Mouse (Mus musculus): ENCODE results near the gene Lrrc23.

Lrrc23 gene

DNA sequence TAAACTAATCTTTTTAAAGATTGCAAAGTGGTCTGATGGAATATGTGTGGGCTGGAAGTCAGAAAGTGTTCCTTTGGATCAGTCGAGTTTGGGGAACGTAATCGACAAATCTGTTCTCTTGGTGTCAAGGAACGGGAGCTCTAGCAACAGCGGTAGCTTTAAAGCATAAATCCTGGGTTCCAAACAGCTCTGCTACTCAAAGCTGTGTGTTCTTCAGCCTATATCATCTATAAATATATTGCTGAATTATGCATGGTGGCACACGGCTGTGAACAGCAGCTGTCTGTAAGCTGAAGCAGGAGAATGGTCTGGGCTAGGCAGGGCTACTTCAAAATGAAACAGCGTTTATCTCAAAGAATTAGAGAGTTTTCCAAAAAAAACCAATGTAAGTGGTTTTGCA lies 1.4 kb upstream of the Lrrc23 start:
- in situ Hi-C loops (cut with MboI; ENCODE audit: low pct_unique_long_range_greater_than_20kb in 1 of 2, low sequenced_read_pairs in 2 of 2, unreplicated experiment in 1 of 2) = no loop called here

DNA sequence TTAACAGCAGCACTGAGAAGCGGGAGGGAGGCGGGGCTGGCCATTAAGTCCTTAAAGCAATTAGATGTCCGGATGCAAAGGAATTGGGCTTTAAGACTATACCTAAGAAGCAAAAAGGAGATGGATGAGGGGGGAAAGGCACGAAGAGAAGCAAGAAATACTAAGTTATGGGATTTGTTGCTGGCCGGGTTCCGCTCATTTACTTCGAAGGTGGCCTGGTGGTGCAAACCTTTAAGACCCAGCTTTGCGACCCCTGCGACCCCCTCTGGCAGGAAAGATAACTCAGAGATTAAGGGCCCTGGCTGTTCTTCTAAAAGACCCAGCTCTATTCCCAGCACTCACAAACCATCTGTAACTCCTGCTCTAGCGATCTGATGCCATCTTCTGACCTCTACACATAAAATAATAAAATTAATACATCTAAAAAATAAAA lies 473 bp upstream of the Lrrc23 start:
- in situ Hi-C loops (cut with MboI; ENCODE audit: low pct_unique_long_range_greater_than_20kb in 1 of 2, low sequenced_read_pairs in 2 of 2, unreplicated experiment in 1 of 2) = no loop called here

DNA sequence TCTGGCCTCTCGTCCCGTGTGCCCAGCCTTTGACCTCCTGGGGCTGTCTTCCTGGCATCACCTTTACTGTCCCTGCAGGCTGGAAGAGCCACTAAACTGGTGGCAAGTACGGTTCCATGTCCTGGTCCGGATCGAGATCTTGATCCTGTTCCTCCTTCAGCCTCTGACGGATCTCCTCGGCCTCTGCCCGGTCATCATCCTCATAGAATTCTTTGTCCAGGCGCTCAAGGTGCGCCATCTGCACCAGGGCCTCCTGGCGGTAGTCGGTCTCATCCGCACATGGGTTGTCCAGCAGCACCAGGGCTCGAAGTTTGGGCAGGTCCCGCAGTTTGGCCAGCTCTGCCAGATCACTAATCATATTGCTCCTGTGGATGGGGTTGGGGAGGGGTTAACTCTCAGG lies 9.0 kb downstream of the Lrrc23 start:
- in situ Hi-C loops (cut with MboI; ENCODE audit: low pct_unique_long_range_greater_than_20kb in 1 of 2, low sequenced_read_pairs in 2 of 2, unreplicated experiment in 1 of 2) = loop anchor here in 1 of 2 experiments (25.0 kb wide), 1 partner anchor 283 kb away; the partner anchor contains the start of gene C1rl

DNA sequence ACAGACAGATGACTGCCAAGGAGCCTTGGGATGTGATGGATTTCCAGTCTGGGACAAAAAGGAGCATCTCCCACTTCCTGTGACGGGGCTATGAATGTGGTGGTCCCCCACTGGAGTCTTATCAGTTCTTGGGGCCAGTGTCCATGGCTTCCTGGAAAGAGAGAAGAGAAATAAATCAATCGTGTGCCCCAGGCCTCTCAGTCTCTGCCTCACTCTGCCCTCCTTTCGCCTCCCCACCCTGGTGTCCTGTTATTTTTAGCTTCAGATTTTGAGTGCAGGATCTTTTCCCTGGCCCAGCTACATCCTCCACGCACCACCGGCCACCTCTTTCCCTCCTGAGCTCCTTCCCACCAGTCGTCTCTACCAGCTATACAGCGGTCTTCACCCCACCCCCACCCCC lies 9.5 kb downstream of the Lrrc23 start:
- in situ Hi-C loops (cut with MboI; ENCODE audit: low pct_unique_long_range_greater_than_20kb in 1 of 2, low sequenced_read_pairs in 2 of 2, unreplicated experiment in 1 of 2) = loop anchor here in 1 of 2 experiments (25.0 kb wide), 1 partner anchor 283 kb away; the partner anchor contains the start of gene C1rl

DNA sequence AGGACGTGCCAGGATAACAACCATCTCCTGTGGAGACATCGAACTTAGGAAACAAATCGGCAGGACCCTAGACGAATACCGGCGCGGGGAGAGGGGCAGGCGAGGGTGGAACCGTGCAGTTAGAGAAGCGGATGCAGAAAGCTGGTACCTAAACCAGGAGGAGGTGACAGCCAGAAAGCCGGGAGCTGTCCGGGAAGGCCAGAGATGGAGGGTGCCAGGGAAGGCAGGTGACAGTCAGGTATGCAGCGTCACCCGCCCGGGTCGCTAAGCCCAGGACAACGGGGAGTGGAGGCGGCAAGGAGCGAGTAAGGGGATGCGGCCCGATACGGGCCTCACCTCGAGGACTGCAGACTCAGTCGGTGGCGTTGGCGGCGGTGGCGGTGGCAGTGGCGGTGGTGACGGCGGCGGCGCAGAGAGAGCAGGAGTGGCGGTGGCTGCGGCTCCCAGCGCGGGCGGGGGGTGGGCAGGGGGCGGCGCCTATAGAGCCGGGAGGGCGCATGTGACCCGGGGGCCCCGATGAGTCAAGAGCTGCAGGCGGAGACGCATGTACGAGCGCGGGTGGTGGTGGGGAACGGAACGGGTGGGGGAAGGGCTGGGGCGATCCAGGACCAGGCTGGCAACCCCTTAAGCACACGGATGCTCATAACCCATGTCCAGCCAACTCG lies 10.3 kb downstream of the Lrrc23 start, which contains the start of gene Eno2:
TSS of gene Eno2 (minus strand) at position 573 of the 665 bp plus-strand sequence.
- in situ Hi-C loops (cut with MboI; ENCODE audit: low pct_unique_long_range_greater_than_20kb in 1 of 2, low sequenced_read_pairs in 2 of 2, unreplicated experiment in 1 of 2) = loop anchor here (10.0 to 25.0 kb wide), 2 partner anchors 114 to 282 kb away; partner anchors contain the start of gene C1rl (in 1 of the 2)

DNA sequence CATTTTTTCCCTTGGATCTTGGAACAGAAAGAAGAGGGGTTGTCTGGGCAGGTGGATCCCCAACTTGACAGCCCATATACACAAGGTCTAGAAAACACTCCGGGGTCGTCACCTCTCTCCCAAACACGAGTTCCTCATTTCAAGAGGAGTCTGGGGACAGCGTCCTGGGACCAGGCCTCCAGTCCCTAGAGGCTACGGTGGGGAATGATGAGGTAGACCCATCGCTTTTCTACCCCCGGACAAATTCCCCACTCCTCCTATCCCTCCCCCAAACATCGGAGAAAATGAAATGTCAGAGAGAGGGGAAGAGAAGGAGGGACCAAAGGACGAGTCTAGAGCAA lies 10.9 kb downstream of the Lrrc23 start:
- in situ Hi-C loops (cut with MboI; ENCODE audit: low pct_unique_long_range_greater_than_20kb in 1 of 2, low sequenced_read_pairs in 2 of 2, unreplicated experiment in 1 of 2) = loop anchor here (10.0 to 25.0 kb wide), 2 partner anchors 114 to 281 kb away; partner anchors contain the start of gene C1rl (in 1 of the 2)

DNA sequence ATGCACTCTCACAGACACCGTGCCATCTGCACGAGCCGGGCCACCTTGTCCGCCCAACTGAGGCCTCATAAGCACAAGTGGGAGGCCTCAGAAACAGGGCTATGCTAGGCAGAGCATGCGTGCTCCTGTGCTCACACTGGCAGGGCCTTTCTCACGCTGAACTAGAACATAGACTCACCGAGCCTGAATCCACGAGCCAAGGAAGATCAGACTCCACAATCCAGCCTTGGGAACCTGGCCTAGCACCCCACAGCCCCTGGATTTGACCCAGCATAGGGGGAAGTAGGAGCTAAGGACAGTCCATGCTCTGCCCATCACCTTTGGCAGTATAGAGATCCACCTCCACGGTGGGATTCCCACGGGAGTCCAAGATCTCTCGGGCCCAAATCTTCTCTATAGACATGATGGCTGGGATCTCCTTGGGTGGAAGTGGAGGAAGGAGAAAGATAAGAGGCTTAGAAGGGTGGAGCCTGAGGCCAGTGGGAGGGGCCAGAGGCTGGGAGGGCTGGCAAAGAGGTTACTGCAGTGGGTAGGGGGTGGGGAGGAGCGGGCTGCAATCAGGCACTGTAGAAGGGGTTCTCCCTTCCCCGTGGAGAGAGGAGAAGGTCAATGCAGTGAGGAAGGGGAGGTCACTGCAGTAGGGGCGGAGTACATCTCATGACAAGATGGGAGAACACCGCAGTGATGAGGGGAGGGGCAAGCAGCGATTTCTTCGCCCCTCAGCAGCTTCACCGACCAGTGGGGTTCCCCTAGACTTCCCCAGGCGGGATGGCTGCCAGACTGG lies 11.4 kb downstream of the Lrrc23 start:
- in situ Hi-C loops (cut with MboI; ENCODE audit: low pct_unique_long_range_greater_than_20kb in 1 of 2, low sequenced_read_pairs in 2 of 2, unreplicated experiment in 1 of 2) = loop anchor here (10.0 to 25.0 kb wide), 2 partner anchors 113 to 281 kb away; partner anchors contain the start of gene C1rl (in 1 of the 2)

DNA sequence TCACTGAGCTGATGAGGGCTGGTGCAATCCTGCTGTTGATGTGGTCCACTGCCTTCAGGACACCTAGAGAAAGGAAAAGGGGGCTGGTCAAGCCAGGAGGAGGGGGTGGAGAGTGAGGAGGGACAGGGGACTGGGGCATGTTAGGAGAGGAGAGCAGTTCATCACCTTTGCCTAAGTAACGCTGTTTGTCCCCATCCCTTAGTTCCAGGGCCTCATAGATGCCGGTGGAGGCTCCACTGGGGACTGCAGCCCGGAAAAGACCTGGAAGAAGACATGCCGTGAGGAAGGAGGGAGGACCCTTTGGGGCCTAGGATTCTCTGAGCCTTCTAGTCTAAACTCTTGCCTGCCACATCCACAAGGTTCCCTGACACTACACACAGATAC lies 12.0 kb downstream of the Lrrc23 start:
- in situ Hi-C loops (cut with MboI; ENCODE audit: low pct_unique_long_range_greater_than_20kb in 1 of 2, low sequenced_read_pairs in 2 of 2, unreplicated experiment in 1 of 2) = loop anchor here (10.0 to 25.0 kb wide), 2 partner anchors 113 to 280 kb away; partner anchors contain the start of gene C1rl (in 1 of the 2)

DNA sequence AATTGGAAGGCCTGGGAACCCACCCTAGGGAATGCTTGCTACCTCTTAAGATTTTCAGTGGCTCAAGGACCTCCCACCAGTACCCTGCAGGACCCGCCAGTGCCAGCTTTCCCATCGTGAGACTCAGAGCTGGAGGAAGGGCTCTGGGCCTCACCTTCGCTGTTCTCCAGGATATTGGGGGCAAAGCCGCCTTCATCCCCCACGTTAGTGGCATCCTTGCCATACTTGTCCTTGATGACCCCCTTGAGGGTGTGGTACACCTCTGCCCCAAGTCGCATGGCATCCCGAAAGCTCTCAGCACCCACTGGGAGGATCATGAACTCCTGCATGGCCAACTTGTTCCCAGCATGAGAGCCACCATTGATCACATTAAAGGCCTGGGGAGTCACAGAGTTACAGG lies 13.6 kb downstream of the Lrrc23 start:
- in situ Hi-C loops (cut with MboI; ENCODE audit: low pct_unique_long_range_greater_than_20kb in 1 of 2, low sequenced_read_pairs in 2 of 2, unreplicated experiment in 1 of 2) = loop anchor here (10.0 to 25.0 kb wide), 2 partner anchors 111 to 279 kb away; partner anchors contain the start of gene C1rl (in 1 of the 2)

DNA sequence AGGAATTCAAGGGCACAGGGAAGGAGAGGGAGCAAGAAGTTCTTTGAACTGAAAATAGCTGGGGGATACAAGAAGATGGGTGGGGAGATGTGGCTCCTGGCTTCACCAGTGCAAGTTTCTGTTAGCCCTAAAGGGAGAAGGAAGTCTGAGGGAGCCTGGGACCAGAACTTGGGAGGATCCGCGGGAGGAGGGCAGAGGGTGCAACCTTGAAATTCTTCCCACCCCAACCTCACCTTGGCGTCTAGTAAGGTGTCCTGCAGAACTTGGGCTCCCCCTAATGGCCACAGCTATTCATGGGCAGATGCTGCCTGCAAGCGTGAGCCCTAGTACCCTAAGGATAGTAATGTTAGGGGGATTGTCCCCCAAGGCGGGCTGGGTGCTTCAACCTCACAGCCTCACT lies 20.3 kb downstream of the Lrrc23 start:
- in situ Hi-C loops (cut with MboI; ENCODE audit: low pct_unique_long_range_greater_than_20kb in 1 of 2, low sequenced_read_pairs in 2 of 2, unreplicated experiment in 1 of 2) = loop anchor here in 1 of 2 experiments (25.0 kb wide), 1 partner anchor 272 kb away; the partner anchor contains the start of gene C1rl

DNA sequence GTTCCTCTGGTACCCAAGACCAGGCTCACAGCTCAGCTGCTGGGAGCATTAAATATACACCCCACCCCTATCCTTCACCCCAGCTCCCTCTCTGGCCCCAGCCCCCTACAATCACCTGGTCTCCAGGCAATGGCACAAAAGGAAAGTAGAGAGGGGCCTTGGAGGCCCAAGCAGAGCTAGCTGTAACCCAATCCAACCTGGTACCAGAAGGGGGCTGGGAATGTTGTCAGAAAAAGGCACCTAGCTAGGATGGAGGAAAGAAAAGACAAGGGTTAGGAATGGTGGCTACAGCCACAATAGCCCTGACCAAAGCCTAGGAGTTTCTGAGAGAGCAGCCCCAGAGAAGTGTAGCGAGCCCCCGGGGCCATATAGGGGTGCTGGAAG lies 20.7 kb downstream of the Lrrc23 start:
- in situ Hi-C loops (cut with MboI; ENCODE audit: low pct_unique_long_range_greater_than_20kb in 1 of 2, low sequenced_read_pairs in 2 of 2, unreplicated experiment in 1 of 2) = loop anchor here in 1 of 2 experiments (25.0 kb wide), 1 partner anchor 272 kb away; the partner anchor contains the start of gene C1rl

DNA sequence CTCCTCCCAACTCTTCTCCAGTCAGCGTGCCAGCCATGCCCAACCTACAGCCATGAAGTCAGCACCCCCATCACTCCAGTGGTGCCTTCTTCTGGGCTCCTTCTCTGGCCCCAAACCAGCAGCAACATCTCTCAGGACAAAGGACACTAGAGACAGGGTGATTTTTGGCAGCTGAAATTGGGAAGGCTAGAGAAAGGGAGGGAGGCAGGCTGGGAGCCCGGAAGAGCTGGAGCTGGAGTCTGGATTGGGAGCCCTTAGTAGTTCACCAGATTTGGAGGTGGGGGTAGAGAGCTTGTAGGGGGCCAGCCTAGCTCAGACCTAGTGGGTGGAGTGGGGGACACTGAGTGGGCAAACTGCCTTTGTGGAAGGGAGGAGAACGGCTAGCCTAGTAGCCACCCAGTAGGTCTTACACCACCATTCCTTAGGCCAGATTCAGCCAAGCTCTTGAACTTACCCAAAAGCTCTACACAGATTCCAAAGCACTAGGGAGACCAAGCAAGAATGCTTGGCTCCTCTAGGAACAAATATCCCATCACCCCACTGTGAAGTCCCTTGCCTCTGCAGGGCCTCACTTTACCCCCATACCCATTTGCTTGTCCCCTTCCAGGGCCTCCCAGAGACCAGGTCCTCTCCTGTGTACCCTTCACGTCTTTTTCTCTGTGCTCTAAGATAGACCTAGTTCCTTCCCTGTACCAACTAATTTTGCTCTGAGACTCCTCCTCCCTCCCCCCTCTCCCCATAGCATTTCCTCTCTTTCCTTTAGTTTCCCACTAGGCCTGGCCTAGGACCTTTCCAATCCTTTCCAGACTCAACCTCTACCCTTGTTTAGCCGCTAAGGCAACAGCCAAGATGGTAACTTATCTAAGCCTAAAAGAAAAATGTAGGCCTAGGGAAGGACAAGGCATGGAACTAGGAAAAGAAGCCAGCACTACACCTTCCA lies 21.3 kb downstream of the Lrrc23 start:
- in situ Hi-C loops (cut with MboI; ENCODE audit: low pct_unique_long_range_greater_than_20kb in 1 of 2, low sequenced_read_pairs in 2 of 2, unreplicated experiment in 1 of 2) = loop anchor here in 1 of 2 experiments (25.0 kb wide), 1 partner anchor 271 kb away; the partner anchor contains the start of gene C1rl

DNA sequence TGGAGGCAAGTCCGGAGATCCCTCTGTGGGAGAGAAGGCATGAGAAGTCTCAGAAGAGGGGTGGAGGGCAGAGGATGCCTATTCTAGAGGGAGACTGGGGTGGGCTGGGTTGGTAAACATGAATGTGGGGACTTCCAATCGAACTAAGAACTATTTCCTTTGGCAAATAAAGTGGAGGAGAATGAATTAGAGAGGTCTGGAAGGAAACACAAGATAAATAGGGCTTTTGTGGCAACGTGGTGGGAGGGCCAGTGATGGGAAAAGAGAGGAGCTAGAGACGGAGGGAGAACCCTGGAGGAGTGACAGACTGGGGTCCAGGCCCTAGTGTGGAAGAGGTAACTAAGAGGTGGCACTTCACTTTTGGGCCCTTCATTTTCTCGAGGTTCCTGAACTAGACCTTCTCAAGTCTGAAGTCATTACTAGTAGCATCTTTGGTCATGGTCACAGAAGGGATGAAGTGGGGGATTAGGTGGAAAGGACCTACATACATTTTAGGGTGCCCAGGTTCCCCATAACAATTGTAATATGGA lies 22.1 kb downstream of the Lrrc23 start:
- in situ Hi-C loops (cut with MboI; ENCODE audit: low pct_unique_long_range_greater_than_20kb in 1 of 2, low sequenced_read_pairs in 2 of 2, unreplicated experiment in 1 of 2) = loop anchor here in 1 of 2 experiments (25.0 kb wide), 1 partner anchor 270 kb away; the partner anchor contains the start of gene C1rl

DNA sequence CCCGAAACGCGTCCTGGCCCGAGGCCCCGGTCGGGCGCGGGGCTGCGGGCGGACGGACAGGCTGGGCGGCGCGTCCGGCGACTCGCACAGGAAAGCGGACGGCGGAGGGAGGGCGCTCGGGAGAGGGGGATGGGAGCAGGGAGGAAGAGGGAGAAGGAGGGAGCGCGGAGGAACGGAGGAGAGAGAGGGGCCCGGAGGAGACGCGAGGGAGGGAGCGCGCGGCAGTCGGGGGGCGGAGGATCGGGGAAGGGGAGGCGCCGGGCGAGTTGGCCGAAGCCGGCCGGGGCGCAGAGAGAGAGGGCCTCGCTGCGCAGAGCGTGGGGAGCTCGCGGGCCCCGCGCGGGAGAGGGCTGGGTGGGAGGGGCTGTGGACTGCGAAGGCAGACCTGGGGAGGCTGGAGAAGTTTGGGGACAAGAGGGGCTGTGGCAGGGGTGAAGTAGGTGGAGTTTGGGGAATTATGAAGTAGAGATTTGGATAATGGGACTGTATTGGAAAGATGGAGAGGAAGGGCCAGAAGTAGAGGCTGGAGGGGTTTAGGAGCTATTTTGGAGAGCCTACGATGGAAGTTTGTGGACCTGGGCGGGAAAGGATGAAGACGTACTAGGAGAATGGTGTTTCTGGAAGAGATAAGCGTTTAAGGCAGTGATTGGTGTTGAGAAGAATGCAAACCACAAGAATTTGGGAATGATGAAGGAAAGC lies 22.7 kb downstream of the Lrrc23 start:
- in situ Hi-C loops (cut with MboI; ENCODE audit: low pct_unique_long_range_greater_than_20kb in 1 of 2, low sequenced_read_pairs in 2 of 2, unreplicated experiment in 1 of 2) = loop anchor here in 1 of 2 experiments (25.0 kb wide), 1 partner anchor 270 kb away; the partner anchor contains the start of gene C1rl

DNA sequence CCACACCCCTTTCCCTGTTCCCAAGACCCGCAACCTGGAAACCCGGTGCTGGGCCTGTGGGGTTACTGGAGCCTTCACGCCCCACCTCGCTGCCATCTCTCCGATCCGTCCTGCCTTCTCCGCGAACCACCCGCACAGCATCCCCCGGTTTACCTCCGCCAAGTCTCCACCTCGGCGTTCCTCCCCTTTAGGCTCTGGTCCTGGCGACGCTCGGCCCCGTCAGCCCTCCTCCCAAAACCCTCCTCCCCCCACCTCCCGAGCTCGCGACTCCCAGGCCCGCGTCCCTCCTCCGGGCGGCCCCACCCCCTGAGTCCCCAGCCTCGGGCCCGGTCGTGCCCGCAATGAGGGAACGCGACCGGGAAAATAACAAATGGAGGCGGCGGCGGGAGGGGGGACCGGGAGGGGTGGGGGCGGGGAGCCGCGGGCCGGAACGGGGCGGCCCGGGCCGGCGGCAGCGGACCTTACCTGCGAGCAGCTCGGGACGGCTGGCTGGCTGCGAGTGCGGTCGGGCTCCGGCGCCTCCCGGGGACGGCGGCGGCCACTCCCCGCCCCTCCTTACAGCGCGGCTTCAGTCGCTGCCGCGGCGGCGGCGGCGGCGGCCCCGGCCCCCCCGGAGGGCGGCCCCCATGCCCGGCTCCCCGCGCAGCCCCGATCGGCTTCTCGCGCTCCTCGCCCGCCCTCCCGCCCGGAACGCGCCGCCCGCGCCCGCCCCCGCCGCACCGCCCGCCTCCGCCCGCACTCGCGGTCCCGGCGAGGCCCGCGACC lies 23.5 kb downstream of the Lrrc23 start, which contains the start of the genes Gm45234 and Atn1:
TSS of gene Gm45234 (minus strand) at position 191 of the 765 bp plus-strand sequence.
TSS of gene Atn1 (minus strand) at position 694 of the 765 bp plus-strand sequence.
- in situ Hi-C loops (cut with MboI; ENCODE audit: low pct_unique_long_range_greater_than_20kb in 1 of 2, low sequenced_read_pairs in 2 of 2, unreplicated experiment in 1 of 2) = loop anchor here in 1 of 2 experiments (25.0 kb wide), 1 partner anchor 269 kb away; the partner anchor contains the start of gene C1rl

DNA sequence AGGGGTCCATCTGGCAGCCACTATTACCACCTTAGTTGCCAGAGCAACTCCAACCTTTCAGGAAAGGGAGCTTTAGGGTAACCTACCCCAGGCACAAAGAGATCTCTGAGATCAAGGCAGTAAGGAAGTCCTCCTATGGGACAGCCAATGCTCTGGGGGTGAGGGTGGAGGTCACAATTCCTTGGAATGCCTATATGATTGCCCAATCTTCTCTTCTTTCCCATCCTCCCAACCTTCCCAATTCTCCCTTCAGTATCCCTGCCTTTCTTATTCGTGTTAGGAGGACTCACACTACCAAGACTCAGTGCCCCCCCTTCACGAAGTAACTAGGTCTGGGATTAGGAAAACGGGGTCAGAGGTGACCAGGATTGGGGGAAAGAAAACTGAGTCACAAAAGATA lies 24.2 kb downstream of the Lrrc23 start:
- in situ Hi-C loops (cut with MboI; ENCODE audit: low pct_unique_long_range_greater_than_20kb in 1 of 2, low sequenced_read_pairs in 2 of 2, unreplicated experiment in 1 of 2) = loop anchor here in 1 of 2 experiments (25.0 kb wide), 1 partner anchor 268 kb away; the partner anchor contains the start of gene C1rl
